Mouse (Mus musculus) left cerebral cortex, postnatal 36 days (tissue): ENCODE results near the gene Gid8. TPM values are rescaled to one million over a fixed set of nuclear protein-coding genes. Genes with fewer than 3 reads are reported as not detected.

Source experiments
- DNase-seq, 2 experiments: peaks; one replicate each; pipeline ENCODE4 v3.0.0; 2021 to 2022; ENCODE audit warnings: low spot score in 2 of 2, mixed read lengths in 1 of 2
- intact Hi-C: fragments of 180-260 bp; cut with DNase I; formaldehyde crosslinking; loops from one replicate; pipeline ENCODE4 v1.15.1; 2025
- total RNA-seq, 2 experiments: library from RNA; stranded (reverse); gene quantifications; 2 replicates each; pipeline ENCODE4 v1.2.3; 2021

Gene Gid8
- total RNA-seq = 10 to 100 TPM; 63.1 to 63.3 TPM

DNA sequence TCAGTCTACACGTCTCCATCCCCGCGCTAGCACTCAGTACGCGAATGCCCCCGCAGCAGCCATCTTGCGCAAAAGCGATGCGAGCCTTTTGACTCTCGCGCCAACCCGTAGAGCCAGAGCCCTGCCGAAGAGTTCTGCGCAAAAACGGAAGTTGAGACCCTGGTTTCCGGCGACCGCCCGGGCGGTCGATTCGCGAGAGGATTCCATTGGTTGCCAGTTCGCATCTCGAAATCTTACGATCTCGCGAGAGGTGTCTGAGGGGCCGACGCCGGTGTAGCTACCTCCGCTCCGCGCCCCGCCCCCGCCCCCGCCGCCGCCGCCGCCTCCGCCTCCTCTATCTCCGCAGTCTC, at the start of gene Gid8, which contains the start of gene Dido1:
Gene Gid8, plus strand, starts transcription at position 195 of the 350 bp plus-strand sequence.
Gene Dido1, minus strand, starts transcription at position 77 of the 350 bp plus-strand sequence.
- peak; percentile 97 for DNase-seq
- intact Hi-C loops = loop anchor here (1.0 kb wide), 1 partner anchor 9 kb away; no protein-coding TSS in a partner anchor

DNA sequence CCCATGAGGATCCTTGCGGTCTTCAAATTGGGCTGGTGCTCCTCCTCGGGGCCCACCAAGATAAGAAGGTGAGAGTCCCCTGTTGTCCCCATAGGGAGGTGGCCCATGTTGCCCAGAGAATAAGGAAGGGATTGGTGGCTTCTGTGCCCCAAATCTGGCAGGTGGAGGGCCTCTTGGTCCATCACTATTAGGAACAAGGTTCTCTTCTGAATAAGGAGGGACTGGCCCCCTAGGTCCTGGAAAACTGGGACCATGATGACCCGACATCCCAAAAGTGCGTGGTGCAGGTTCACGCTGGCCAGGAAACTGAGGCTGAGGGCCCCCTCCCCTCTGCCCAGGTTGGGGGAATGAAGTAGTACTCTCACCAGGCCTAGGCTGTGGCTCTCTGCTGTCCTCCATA, 49.4 kb upstream of the Gid8 start:
- intact Hi-C loops = no loop called here
- DNase-seq = no peak

GRCm38 (mm10) chr2:180662008-180662407, 47.9 kb upstream of the Gid8 start:
- no peak for DNase-seq
- intact Hi-C loops = no loop called here

DNA sequence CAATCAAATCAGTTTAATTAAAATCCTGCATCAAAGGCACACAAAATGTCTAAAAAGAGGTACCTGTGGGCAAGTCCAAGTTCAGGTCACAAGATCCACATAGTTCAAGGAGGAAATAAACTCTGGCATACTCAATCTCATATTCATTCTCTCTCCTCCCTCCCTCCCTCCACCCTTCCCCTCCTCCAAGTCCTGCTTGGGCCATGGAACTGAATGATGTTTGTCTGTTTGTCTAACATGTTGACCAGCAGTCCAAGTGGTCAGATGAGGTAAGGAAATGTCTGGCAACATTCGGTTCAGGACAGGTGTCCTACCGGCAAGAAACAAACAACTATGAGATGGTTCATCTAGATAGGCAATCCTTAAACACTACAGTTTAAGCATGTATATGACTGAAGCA, 33.2 kb upstream of the Gid8 start:
- intact Hi-C loops = loop anchor here (5.0 to 10.0 kb wide), 3 partner anchors 51 to 92 kb away; partner anchors contain the start of genes Mrgbp, Ogfr and Slc17a9
- no peak for DNase-seq

- peak; percentile 56 to 73 for DNase-seq
- intact Hi-C loops = loop anchor here (5.0 to 10.0 kb wide), 3 partner anchors 49 to 94 kb away; partner anchors contain the start of genes Mrgbp, Ogfr and Slc17a9
Measured at GRCm38 (mm10) chr2:180678609-180679140, 31.2 kb upstream of the Gid8 start.

- intact Hi-C loops = no loop called here
- no peak for DNase-seq
Measured at GRCm38 (mm10) chr2:180681225-180681624, 28.7 kb upstream of the Gid8 start.

DNA sequence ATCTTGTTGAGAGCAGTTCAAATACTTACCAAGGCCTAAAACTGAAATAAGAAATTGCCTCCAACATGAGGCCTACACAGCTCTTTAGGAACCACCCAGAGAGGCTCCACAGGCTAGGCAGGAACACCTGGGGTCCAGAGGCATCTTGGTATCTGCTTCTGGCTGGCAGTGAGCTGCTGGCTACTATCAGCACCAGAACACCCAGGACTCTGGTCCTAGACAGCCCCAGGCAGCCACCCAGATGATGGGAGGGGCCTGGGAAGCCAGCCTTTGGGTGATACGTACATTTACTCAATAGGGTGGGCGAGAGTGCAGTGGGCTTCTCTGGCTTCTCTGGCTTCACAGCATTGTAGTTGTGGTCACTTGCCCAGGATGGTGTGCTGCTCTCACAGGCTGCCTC, 26.4 kb upstream of the Gid8 start:
- no peak for DNase-seq
- intact Hi-C loops = no loop called here

GRCm38 (mm10) chr2:180684031-180684430, 25.9 kb upstream of the Gid8 start:
- intact Hi-C loops = no loop called here

DNA sequence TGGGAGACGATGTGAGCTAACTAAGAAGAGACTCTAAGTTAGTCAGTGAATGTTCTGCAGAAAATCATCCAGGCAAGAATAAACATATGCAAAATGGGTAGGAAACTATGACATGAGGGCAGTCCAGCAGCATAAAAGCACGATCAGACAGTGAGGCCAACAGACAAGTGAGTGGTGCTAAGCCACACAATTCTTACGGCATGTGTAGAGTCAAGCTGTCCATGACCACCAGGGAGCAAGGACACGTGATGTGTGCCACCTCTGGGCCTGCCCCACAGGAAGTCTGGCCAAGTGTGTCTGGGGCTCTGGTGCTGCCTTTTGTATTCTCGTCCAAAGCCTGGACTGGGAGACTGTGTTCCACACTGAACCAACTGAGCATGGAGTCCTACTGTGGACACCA, 20.1 kb upstream of the Gid8 start:
- intact Hi-C loops = no loop called here
- no peak for DNase-seq

More at GRCm38 (mm10) chr2:180684031-180684430, 25.9 kb upstream of the Gid8 start:
- no peak for DNase-seq

- intact Hi-C loops = no loop called here
- no peak for DNase-seq
Measured at GRCm38 (mm10) chr2:180692630-180693029, 17.3 kb upstream of the Gid8 start.

- intact Hi-C loops = no loop called here
- DNase-seq = no peak
Measured at GRCm38 (mm10) chr2:180695176-180695575, 14.7 kb upstream of the Gid8 start.

DNA sequence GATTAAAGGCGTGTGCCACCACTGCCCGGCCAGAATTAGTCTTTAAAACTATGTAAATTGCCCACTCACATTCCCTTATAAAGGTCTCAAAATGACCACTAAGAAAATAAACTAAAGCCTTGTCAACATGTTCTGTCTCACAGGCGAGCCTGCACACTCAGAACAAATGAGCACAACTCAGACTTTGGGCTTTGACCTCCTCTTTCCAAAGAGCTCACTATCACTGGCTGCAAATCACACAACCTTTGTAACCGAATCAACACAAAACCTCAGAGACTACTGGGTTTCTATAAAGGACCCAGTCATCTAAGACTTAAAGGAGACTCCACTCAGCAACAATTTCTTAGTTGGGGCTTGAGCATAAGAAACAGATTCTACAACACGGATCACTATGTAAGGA, 9.5 kb upstream of the Gid8 start:
- intact Hi-C loops = no loop called here
- no peak for DNase-seq

GRCm38 (mm10) chr2:180701053-180701766, 8.7 kb upstream of the Gid8 start:
- no peak for DNase-seq
- intact Hi-C loops = loop anchor here (1.0 kb wide), 1 partner anchor 9 kb away; the partner anchor contains the start of gene Gid8

DNA sequence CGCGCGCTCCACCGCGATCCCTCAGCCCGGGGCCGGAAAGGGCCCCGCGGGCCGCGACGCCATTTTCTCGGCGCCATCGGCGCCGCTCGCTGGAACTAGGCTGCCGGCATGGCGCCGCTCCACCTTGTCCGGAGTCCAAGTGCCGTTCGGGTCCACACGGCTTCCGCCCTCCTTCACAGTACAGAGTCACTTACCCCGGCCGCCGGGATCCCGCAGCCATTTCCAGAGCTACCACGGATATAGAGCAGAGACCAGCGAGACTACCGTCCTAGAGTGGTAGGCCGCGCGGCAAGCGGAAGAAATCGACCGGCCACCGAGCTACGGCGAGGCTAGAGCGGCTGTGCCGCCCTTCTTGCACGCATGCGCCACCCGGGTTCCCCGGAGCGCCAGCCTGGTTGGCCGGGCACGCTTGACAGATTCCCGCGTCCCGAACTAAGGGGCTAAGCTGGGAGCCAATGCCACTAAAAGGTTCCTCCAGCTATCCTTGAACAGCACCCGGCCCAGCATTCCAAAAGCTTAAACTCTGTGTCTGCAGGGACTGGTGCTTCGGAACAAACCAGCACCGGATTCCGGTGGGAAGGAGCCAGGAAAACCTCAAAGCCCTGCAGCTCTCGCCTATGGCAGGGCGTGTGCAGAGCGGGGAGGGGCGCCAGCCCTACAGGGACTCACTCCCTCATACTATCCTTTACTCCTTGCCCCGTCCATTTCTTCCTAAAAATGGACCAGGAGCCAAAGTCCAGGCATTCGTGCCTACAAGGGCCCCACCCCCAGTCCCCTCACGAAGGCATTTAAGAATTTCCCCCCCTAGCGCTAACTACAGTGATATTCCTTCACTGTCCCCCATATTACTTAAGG, 7.9 kb upstream of the Gid8 start:
- DNase-seq = peak; percentile 93 to 94
- intact Hi-C loops = loop anchor here (1.0 kb wide), 1 partner anchor 8 kb away; the partner anchor contains the start of gene Gid8

DNA sequence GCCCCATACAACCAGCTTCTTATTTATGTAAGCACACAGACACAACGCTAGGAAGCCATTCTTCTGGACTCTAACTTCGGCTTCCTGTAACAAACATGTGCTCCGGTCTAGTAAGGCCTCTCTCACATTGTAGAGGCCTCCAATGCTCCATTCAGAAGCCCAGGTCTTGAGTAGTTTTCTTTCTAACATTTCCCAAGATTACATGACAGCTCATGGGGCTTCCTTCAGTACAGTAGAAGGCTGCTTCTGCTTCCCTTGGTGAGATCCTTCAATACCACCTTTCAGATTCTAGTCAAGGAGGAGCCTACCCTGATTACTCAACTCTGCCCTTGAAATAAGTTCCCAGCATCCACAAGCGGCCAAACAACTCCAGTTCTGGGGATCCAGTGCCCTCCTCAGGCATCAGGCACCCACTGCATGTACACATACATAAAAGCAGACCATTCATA, 7.2 kb upstream of the Gid8 start:
- intact Hi-C loops = no loop called here

GRCm38 (mm10) chr2:180703175-180703574, 6.7 kb upstream of the Gid8 start:
- no peak for DNase-seq
- intact Hi-C loops = no loop called here

More for the DNA sequence above, 7.2 kb upstream of the Gid8 start:
- no peak for DNase-seq

DNA sequence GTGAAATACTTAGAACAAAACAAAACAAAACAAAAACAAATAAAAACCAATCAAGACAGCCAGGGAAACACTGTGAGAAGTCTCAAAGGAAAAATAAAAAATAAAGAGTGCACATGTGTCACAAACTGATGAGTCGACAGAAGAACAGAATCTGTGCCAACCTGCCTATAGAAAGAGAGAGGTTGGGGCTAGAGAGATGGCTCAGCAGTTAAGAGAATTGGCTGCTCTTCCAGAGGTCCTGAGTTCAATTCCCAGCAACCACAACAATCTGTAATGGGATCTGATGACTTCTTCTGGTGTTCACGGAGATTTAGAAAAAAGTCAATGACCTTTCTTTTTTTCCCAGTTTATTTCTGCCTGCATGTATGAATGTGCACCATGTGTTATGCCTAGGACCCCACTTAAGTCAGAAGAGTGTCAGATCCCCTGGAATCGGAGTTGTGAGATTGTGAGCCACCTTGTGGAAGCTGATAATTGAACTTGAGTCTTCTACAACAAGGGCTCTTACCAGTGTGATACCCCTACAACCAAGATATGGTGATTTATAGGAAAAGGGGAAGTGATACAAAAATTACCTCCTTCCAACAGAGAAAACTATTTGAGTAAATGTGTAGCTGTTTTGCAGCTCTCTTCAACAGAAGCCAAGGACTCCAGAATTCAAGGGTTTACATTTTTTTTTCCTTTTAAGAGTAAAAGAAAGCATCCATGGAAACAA, 6.1 kb upstream of the Gid8 start:
- intact Hi-C loops = no loop called here

GRCm38 (mm10) chr2:180704591-180704990, 5.3 kb upstream of the Gid8 start:
- no peak for DNase-seq
- intact Hi-C loops = no loop called here

More for the DNA sequence above, 6.1 kb upstream of the Gid8 start:
- DNase-seq = no peak

DNA sequence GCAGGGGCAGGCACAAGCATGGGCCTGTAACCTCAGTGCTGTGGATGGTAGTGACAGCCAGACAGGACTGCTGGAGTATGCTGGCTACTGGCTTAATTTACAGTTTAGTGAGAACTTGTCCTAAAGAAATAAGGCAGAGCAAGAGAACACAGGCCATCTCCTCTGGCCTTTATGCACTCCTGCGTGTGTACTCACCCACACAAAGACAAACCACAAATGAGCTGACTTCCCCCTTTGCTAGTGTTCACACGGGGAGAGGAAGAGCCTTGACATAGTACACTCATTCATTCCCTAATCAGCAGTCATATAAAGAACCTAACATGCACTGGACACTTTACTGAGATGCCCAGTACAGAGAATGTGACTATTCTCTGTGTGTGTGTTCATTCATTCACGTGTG, 4.9 kb upstream of the Gid8 start:
- no peak for DNase-seq
- intact Hi-C loops = no loop called here
